Mouse (Mus musculus) left cerebral cortex, adult 18-20 months (tissue): ENCODE data around the gene Fpgt. TPM values are rescaled to one million over a fixed set of nuclear protein-coding genes. Genes with fewer than 3 reads are reported as not detected.

ENCODE experiments used
- DNase-seq, 2 experiments: peaks; one replicate each; pipeline ENCODE4 v3.0.0; 2021 to 2022; ENCODE audit warnings: low spot score in 2 of 2, mixed read lengths in 1 of 2
- long read RNA-seq, 2 experiments: library from polyadenylated mRNA; stranded (forward); transcript quantifications; one replicate each; pipeline ENCODE4 v2.0.0; 2021
- total RNA-seq, 2 experiments: library from RNA; stranded (reverse); gene quantifications; 2 replicates each; pipeline ENCODE4 v1.2.3; 2021

The Fpgt gene
- total RNA-seq: 10 to 100 TPM; 26.8 to 28.3 TPM
- long read RNA-seq, experiment 1, transcript Fpgt-205 (4 exons, 875 nt): major isoform, 5 of 12 reads
- long read RNA-seq, experiment 1, partial matches to known transcripts: 0 of 12 reads
- long read RNA-seq, experiment 1, other reads (novel, unspliced or antisense): 3 of 12 reads
- long read RNA-seq, experiment 2, partial matches to known transcripts: 1 of 7 reads
- long read RNA-seq, experiment 2, other reads (novel, unspliced or antisense): 1 of 7 reads

DNA sequence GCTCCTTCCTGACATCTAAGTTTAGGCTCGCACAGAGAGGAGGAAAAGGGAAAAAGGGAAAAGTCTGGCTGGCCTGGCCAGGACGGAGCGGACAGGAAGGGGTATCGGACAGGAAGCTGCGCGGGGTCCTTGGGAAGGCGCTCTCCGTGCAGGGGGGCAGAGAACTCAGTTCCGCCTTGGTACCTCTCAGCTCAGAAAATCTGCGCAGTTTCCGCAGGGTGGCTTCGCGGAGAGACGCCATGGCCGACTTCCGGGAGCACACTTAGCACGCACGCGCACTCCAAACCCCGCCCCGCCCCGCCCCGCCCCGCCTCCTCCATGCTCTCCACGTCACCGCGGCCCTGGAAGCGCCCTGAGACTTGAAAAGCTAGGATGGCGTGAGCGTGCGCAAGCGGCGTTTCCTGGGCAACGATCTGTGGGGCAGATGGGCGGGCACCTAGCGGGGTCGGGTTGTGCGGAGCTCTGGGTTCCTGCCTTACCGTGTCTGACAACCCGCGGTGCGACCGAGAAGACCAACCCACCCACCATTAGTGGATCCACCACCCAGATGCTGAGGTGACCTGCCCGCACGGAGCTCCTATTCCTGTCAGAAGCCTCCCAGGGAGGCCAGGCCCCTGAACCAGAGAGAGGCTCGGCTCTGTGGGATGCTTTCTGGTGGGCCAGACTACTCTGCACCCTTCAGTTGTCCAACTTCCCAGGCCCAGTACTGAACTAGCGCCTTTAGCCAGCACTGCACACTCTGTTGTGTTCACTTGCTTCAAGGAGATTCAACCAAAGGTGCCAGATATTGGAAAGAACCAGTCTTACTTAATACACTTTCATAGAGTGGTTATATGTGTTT lies at the start of gene Fpgt, which contains the start of gene Lrriq3:
Fpgt (minus strand) TSS at position 288 of the 841 bp plus-strand sequence.
Lrriq3 (plus strand) TSS at position 319 of the 841 bp plus-strand sequence.
- DNase-seq: peak; percentile 90 to 91

DNA sequence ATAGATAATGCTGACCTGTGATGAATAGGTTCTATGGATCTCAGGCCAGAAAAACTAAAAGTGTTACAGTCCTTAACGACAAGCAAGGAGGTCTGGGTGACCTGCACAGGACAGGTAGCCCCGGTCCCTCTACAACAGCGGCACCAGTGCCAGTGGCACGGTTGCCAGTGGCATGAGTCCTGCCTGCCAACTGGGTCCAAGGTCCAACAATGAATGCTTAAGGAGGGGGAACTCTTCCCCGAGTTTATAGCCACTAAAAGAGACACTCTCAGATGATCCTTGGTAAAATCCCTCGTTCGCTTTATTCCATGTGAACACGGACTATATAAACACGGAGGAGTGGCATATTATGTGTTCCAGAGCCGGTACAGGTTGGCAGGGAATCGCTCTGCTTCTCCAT lies 47.8 kb upstream of the Fpgt start:
- DNase-seq: no peak

- DNase-seq: peak in 1 of 2 experiments; percentile 3
These were observed 44.5 kb upstream of the Fpgt start for GRCm38 (mm10) chr3:155137737-155138136.

DNA sequence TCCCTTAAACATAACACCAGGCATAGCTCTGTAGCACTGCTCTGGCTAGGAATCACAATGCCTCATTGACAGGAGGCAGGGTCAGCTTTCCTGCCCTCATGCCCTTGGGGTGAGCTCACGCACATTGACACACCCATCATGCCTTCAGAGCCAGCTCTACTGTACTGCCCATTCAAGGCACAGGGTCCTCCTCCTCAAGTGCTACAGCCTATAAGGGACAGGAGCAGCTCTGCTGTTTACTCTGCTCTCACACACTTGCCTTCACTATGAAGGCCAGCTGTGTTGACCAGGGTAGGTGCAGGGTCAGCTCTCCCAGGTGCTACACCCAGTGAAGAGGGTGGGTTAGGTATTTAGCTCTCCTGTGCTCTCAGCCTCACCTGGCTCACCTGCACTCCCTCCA lies 12.8 kb upstream of the Fpgt start:
- DNase-seq: no peak

- no peak for DNase-seq
These were observed 6.1 kb upstream of the Fpgt start for GRCm38 (mm10) chr3:155099266-155099665.

GRCm38 (mm10) chr3:155092081-155092480 lies 1.1 kb downstream of the Fpgt start:
- DNase-seq: no peak

DNA sequence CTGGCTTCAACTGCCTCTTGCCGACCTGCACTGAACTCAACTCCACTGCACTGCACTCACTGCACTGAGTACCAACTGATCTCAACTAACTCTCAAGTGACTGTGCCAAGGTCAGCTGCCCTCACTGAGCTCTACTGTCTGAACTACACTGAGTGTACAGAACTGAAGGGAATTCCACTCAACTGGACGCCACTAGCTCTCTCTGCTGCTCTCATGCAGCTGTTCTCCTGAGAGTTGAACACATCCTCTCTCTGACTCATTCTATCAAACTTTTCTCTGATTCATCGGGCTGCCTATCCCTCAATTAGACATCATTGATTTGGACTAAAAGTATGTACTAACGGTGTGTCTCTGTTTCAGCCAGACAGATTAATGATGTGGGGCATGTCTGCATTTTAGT lies 15.3 kb downstream of the Fpgt start:
- no peak for DNase-seq

- DNase-seq: no peak
These were observed 33.8 kb downstream of the Fpgt start for GRCm38 (mm10) chr3:155059449-155059822.

- DNase-seq: no peak
These were observed 34.3 kb downstream of the Fpgt start for GRCm38 (mm10) chr3:155058800-155059448.

- no peak for DNase-seq
These were observed 35.6 kb downstream of the Fpgt start for GRCm38 (mm10) chr3:155057566-155057965.

DNA sequence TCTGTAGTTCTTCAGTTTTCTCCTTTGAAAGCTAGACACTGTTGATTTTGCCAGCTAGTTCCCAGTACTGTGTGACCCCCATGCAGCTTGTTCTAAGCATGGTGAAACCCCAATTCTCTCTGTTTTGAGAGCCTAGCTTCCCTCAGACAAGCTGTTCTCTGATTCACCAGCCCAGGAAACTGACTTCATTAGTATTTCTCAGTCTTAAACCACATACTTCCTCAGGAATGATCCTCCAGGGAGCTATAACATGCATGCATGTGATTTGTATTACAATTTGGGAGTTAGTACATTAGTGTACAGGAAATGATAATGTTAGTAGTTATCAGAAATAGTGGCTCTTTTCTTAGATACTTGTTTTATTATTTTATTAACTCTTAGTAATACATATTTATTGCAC lies 36.6 kb downstream of the Fpgt start:
- no peak for DNase-seq

DNA sequence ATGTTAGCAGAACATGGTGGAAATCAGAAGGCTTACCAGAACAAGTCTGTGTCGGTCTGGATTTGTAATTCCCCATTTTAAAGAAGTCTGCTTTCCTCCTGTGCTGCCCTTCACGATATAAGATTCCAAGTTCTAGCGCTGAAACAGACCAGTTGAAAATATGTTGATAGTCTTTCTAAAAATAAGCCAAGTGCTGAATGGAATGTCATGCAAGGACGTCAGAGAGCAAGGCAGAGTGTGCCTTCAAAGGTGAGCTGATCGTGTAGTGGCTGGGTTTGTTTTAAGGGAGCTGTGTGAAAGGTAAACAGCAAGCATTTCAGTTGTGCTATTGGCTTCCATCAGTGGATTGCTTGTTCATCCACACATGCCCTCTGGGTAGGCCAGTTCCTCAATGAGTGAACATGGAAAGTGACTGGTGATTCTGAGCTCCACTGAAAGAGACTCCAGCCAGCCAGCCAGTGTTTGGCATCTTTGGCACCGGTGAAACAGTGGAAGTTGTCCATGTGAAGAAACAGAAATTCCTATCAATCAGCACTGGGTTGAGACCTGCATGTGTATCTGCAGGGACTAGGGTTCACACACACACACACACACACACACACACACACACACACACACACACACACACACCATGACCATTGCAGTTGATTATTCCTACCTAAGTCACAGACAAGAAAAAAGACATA lies 37.8 kb downstream of the Fpgt start, which contains the start of gene Tnni3k:
Tnni3k (minus strand) TSS at position 177 of the 686 bp plus-strand sequence.
- no peak for DNase-seq

GRCm38 (mm10) chr3:155053189-155053588 lies 40.0 kb downstream of the Fpgt start:
- DNase-seq: no peak

- DNase-seq: no peak
These were observed 41.2 kb downstream of the Fpgt start for GRCm38 (mm10) chr3:155052021-155052420.

DNA sequence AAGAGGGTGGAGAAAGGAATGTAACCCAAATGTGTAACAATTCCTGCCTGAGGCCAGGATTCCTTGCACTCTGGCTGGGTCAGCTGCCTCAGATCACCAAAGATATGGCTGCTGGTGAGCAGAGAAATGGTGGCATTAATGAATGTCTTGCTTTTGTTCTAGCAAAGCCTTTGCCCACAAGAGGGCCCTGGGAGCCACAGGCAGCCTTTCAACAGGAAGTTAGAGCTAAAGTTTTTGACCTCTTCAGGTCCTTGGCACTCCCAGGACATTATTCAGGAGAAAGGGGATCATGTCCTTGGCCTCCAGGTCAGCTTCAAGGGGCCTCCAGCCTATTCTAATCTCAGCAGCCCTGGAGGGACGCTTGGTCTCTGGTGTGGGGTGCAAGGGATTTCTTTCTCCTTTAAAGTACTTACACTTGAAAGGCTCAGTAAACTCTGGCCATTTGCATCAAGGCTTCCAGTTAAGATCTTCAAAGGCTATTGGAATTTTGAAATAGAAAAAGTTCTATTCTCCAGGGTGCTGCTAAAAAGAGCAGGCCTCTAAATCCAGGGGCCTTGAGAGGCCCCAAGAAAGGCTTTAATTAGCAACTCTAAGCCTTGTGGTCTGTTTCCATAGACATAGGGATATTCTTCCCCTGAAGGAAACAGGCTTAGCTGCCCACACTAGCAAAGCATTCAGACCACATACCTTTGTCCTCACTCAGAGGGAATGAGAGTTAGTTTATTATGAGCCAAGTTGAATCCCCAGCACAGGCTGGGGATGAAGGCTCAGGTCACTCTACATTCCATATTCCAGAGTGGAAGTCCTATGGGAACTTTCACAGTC lies 54.0 kb downstream of the Fpgt start:
- no peak for DNase-seq

Other genes starting within 250 kb of the Fpgt start
- gene Tnni3k, start 38.0 kb downstream of the Fpgt start, total RNA-seq: under 1 TPM; 0.40 to 0.77 TPM
- under 1 TPM; 0.49 to 0.59 TPM for gene Lrriq3, start within 50 bp of the Fpgt start, total RNA-seq